Mouse (Mus musculus) T-helper 1 cell (primary cell): ENCODE measurements around the gene Mindy1.

Experiments used
- in situ Hi-C: fragments of 300-600 bp; cut with MboI, MseI; formaldehyde crosslinking; loops from one replicate; pipeline ENCODE4 v1.15.1; 2025; ENCODE audit warnings: high pct_unique_total_duplicates

Gene Mindy1

GRCm38 (mm10) chr3:95281216-95282126 lies at the start of gene Mindy1, which contains the start of gene Prune1:
Gene Mindy1, plus strand, starts transcription at chr3:95281345.
Gene Prune1, minus strand, starts transcription at chr3:95282076.
- in situ Hi-C loops = no loop called here

DNA sequence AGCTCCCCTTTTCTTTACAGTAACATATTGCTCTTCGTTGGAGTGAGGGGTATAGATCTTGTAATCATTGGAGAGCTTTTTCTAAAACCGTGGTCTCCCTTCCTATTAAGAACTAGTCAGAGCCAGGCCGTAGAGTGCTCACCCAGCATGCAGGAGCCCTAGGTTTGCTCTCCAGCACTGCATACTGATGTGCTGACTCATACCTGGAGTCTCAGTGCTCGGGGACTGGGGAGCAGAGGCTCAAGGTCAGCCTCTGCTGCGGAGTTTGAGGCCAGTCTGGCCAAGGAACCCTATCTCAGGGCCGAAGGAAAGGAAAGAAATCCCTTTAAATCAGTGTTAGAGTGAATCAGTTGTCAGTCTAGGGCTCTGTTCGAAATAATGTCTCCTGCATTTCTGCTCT lies 48.4 kb upstream of the Mindy1 start:
- in situ Hi-C loops = no loop called here

GRCm38 (mm10) chr3:95233303-95233980 lies 47.7 kb upstream of the Mindy1 start:
- in situ Hi-C loops = no loop called here

GRCm38 (mm10) chr3:95235386-95236301 lies 45.5 kb upstream of the Mindy1 start:
- in situ Hi-C loops = no loop called here

- in situ Hi-C loops = no loop called here
These were observed 43.5 kb upstream of the Mindy1 start for GRCm38 (mm10) chr3:95237541-95238099.

GRCm38 (mm10) chr3:95239022-95239421 lies 42.1 kb upstream of the Mindy1 start:
- in situ Hi-C loops = no loop called here

DNA sequence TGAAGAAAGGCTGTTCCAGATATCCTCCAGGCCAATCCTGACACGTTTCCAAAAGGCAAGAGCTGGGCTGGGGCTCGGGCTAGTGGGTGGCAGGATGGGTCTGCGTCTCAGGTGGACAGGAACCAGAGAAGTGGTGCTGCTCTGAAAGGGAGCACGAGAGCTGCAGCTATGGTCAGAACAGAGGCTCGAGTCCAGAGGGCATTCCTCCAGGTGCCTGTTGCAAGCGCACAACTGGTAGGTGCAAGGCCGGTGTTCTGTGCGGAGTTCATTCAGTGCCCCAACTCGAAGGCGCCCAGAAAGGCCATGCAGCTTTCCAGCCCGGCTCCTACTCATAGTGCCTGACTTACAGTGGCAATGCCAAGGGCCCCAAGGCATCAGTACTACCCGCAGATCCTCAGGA lies 41.2 kb upstream of the Mindy1 start:
- in situ Hi-C loops = no loop called here

DNA sequence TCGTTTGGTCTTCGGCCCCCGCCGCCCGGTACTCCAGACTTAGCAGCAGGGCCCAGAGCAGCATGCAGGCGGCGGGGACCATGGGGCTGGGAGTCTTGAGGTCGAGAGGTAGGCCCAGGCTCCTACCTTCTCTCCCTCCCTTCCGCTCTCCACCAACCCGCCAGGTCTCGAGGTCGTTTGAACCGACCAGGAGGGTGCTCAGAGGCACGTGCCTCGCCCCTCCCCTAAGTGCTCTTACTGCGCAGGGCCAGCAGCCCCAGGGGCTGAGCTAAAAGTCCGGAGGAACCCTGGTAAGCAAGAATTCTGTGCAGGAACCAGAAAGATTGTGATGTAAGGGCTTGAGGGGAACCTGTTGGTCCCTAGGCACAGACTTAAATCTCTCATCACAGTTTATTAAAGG lies 40.2 kb upstream of the Mindy1 start:
- in situ Hi-C loops = no loop called here

- in situ Hi-C loops = no loop called here
These were observed 39.6 kb upstream of the Mindy1 start, which contains the start of gene Gm128 for GRCm38 (mm10) chr3:95241498-95241897. Gene Gm128, minus strand, starts transcription at chr3:95241598.

DNA sequence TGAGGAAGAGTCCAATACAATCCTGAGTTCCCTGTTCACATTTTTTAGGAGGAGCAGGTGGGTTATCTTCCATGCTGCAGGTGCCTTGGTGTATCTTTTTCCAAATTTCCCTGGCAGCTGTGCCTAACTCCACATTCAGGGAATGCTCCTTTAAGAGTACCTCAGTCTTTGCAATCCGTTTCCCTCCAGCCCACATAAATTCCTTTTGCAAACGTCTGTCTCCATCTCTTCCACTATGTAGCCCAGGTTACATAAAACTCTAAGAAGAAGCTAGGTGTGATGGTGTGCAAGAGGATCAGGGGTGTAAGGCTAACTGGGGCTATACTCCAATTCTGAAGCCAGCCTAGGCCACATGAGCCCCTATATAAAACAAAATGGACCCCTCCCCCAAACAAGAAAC lies 38.1 kb upstream of the Mindy1 start:
- in situ Hi-C loops = no loop called here

GRCm38 (mm10) chr3:95246465-95247231 lies 34.5 kb upstream of the Mindy1 start:
- in situ Hi-C loops = no loop called here

DNA sequence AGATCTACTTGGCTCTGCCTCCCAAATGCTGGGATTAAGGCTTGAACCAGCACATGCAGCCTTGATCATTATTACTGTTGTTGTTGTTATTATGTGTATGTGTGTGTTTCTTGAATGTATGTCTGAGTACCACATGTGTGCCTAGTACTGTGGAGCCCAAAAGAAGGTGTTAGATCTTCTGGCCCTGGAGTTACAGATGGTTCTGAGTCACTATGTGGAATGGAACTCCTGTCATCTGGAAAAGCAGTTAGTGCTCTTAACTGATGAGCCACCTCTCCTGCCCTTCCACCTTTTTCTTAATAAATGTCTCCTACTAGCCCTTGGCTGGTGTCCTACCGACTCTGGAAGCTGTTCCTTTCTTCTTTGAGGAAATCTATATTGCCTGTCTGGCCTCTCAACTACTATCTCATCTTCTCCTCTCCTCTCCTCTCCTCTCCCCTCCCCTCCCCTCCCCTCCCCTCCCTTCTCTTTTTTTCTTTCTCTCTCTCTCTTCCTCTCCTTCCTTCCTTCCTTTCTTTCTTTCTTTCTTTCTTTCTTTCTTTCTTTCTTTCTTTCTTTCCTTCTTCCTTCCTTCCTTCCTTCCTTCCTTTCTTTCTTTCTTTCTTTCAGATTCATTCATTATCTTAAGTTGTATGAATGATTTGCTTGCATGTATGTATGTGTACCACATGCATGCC lies 33.3 kb upstream of the Mindy1 start:
- in situ Hi-C loops = no loop called here

DNA sequence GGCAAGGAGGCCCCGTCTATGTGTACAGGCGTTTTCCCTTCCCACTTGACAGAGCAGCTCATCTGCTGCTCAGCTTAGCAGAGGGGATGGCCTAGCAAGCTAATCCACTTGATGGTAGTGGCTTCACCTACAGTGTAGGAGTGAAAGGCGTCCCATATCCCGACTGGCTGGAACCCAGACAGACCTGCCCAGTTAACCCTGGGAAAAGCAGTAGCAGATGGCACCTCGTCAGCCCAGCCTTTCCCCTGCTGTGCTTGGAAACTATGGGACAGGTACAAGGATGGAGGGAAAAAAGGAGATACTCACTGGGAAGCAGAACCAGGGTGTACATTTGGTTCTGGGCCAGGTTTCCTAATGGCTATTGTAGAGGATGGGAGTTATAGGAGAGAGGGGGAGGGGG lies 30.8 kb upstream of the Mindy1 start:
- in situ Hi-C loops = no loop called here

DNA sequence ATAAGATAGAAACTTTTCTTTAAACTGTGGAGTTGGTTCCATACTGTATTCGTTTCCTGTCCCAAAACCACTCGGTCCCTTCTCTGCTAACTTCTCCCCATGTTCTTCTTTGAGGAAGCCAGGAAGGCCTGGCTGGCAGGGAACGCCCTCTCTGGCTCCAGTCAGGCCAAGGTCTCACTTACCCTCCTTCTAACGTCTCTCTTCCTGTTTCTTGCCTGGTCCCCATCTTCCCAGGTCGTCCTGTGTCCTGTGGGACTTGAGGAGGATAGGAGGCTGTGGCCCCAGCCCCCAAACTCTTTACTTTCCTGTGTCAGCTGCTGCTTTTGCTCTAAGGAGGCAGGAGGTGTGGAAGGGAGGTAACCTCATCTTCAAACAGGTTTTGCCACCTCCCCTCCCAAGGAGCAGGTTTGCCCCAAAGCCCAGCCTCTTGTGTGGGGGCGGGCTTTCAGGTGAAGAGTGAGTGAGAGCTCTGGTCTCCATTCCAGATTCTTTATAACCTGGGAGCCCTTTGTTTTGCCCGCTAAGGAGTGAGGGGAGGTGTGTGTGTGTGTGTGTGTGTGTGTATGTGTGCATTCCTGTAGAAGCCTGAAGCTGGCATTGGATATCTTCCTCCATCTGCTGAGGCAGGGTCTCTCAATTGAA lies 30.2 kb upstream of the Mindy1 start, which contains the start of gene Bnipl:
Bnipl (minus strand) TSS at position 411 of the 642 bp plus-strand sequence.
- in situ Hi-C loops = no loop called here

GRCm38 (mm10) chr3:95256931-95257330 lies 24.2 kb upstream of the Mindy1 start:
- in situ Hi-C loops = no loop called here

GRCm38 (mm10) chr3:95261975-95262374 lies 19.2 kb upstream of the Mindy1 start:
- in situ Hi-C loops = no loop called here

DNA sequence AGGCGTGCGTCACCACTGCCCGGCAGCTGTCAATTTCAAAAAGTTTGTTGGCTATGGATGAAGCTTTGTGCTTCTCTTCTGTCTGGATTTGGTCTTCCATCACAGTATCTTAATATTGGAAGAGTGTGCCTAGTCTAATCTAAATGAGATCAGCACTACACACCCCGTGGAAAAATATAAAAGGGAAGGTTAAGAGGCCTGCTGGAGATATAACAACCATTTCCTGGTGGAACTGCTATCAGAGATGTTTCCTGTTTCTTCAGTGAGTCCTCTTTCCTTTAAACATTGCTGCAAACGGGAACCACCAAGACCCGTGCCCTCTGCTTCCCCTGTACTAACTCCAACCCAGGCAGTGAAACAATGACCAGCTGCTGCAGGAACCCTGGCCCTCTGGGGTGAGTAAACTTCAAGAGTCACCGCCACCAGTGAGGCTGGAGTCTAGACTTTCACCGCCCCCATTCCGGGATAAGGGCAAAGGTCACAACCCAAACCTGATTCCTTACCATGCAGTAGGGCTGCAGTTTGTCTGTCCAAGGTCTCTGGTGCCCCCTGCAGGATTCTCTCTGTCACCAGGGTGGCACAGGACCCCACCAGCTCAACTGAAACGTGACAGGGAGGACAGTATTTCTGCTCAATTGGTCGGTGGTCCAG lies 17.9 kb upstream of the Mindy1 start:
- in situ Hi-C loops = no loop called here

DNA sequence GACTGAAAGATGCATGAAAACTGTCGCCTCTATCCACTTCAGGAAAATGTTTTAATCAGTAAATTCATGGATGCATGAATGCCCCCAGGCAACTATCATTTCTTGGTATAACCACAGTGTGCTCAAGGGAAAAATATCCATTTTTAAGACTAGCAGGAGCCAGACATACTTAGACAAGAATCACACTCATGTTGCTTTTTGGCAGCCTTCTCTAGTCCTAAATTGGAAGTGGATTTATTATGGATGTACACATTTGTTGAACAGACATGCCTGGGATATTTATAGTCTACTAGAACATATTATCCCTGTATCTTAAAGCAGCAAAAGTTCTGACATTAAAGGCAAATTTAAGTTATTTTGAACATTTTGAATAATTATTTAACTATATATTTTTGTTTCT lies 16.4 kb upstream of the Mindy1 start:
- in situ Hi-C loops = no loop called here

- in situ Hi-C loops = no loop called here
These were observed 15.1 kb upstream of the Mindy1 start for GRCm38 (mm10) chr3:95266052-95266451.
